Mouse (Mus musculus): ENCODE measurements around the gene Olfr933.

Gene Olfr933

GRCm38 (mm10) chr9:38972013-38972412, at the start of gene Olfr933:
TSS of gene Olfr933 (plus strand) at chr9:38972313.
- DNase-seq = no peak

- DNase-seq = no peak
These were observed 42.6 kb upstream of the Olfr933 start, which contains the start of gene Olfr930 for GRCm38 (mm10) chr9:38929509-38929908. TSS of gene Olfr930 (plus strand) at chr9:38929809.

- no peak for DNase-seq
These were observed 18.6 kb upstream of the Olfr933 start for GRCm38 (mm10) chr9:38953401-38954123.

- no peak for DNase-seq
These were observed 18.0 kb upstream of the Olfr933 start for GRCm38 (mm10) chr9:38954124-38954416.

GRCm38 (mm10) chr9:38988215-38988614, 16.1 kb downstream of the Olfr933 start, which contains the start of gene Olfr934:
TSS of gene Olfr934 (minus strand) at chr9:38988315.
- DNase-seq = no peak

- no peak for DNase-seq
These were observed 27.5 kb downstream of the Olfr933 start, which contains the start of gene Olfr935 for GRCm38 (mm10) chr9:38999583-38999982. TSS of gene Olfr935 (minus strand) at chr9:38999683.

- no peak for DNase-seq
These were observed 51.2 kb downstream of the Olfr933 start, which contains the start of gene Olfr146 for GRCm38 (mm10) chr9:39023277-39023676. TSS of gene Olfr146 (minus strand) at chr9:39023377.

Data from thymus, postnatal 36 days (tissue).